Mouse (Mus musculus): Measurements from ENCODE around the gene Id2. TPM values are rescaled to one million over a fixed set of nuclear protein-coding genes. Genes with fewer than 3 reads are reported as not detected.

The Id2 gene
- 370 and 373 TPM in 2 replicates for polyA plus RNA-seq (2016; fragmentation: Nextera tagmentation; extraction: Ambion mirVana)

GRCm38 (mm10) chr12:25097052-25097209 is at the start of gene Id2:
Id2 (minus strand) TSS chr12:25097140.
- H3K27me3 ChIP-seq: no peaks in the 10 kb centered on the region
- H3K4me3 ChIP-seq (replicated peaks): peak within 1 kb of the TSS; percentile 59
- WGBS: 3% methylated on average over 1 of the region's 1 CpGs
- H3K27ac ChIP-seq: peak within 1 kb of the TSS; percentile 99
- no peaks in the 10 kb centered on the region for H3K9me3 ChIP-seq
- H3K4me2 ChIP-seq: peak within 1 kb of the TSS; percentile 80
- ATAC-seq (ENCODE audit: insufficient number of reproducible peaks, insufficient read depth, low FRiP score, low TSS enrichment, low read depth): no peak
- H3K4me1 ChIP-seq (replicated peaks): peaks cover 42% of the 10 kb centered on the region
- H3K36me3 ChIP-seq: no peaks in the 10 kb centered on the region
- H3K9ac ChIP-seq (replicated peaks): peak within 1 kb of the TSS; percentile 78

GRCm38 (mm10) chr12:25145344-25145698 is 48.4 kb upstream of the Id2 start:
- WGBS: 47% methylated on average over 3 of the region's 3 CpGs
- no peak overlapping the region for H3K9ac ChIP-seq (replicated peaks)
- no peak for ATAC-seq (ENCODE audit: insufficient number of reproducible peaks, insufficient read depth, low FRiP score, low TSS enrichment, low read depth)
- no peak overlapping the region for H3K27ac ChIP-seq
- no peaks in the 10 kb centered on the region for H3K4me1 ChIP-seq (replicated peaks)
- no peaks in the 10 kb centered on the region for H3K27me3 ChIP-seq
- no peaks in the 10 kb centered on the region for H3K36me3 ChIP-seq
- no peaks in the 10 kb centered on the region for H3K9me3 ChIP-seq
- H3K4me3 ChIP-seq (replicated peaks): no peak overlapping the region
- no peak overlapping the region for H3K4me2 ChIP-seq

GRCm38 (mm10) chr12:25144591-25145343 is 47.8 kb upstream of the Id2 start:
- Histone ChIP-seq H3K27ac (no peak overlapping the region), H3K36me3 (no peaks in the 10 kb centered on the region), H3K27me3 (no peaks in the 10 kb centered on the region), H3K4me1 (replicated peaks) (no peaks in the 10 kb centered on the region), H3K9me3 (no peaks in the 10 kb centered on the region), H3K9ac (replicated peaks) (no peak overlapping the region), H3K4me3 (replicated peaks) (no peak overlapping the region), H3K4me2 (no peak overlapping the region)
- 46% methylated on average over 5 of the region's 5 CpGs for WGBS
- 0 out of 2 replicates have a peak, but pooled peaks have one; percentile 15 for ATAC-seq (ENCODE audit: insufficient number of reproducible peaks, insufficient read depth, low FRiP score, low TSS enrichment, low read depth)

- H3K9ac ChIP-seq (replicated peaks): no peak overlapping the region
- no peaks in the 10 kb centered on the region for H3K27me3 ChIP-seq
- WGBS: 66% methylated on average over 2 of the region's 2 CpGs
- H3K4me1 ChIP-seq (replicated peaks): no peaks in the 10 kb centered on the region
- no peak overlapping the region for H3K4me3 ChIP-seq (replicated peaks)
- no peak for ATAC-seq (ENCODE audit: insufficient number of reproducible peaks, insufficient read depth, low FRiP score, low TSS enrichment, low read depth)
- H3K9me3 ChIP-seq: no peaks in the 10 kb centered on the region
- H3K4me2 ChIP-seq: no peak overlapping the region
- H3K36me3 ChIP-seq: no peaks in the 10 kb centered on the region
- H3K27ac ChIP-seq: no peak overlapping the region
These were observed 46.6 kb upstream of the Id2 start for GRCm38 (mm10) chr12:25143492-25143891.

GRCm38 (mm10) chr12:25142251-25142650 is 45.3 kb upstream of the Id2 start:
- WGBS: 76% methylated on average over 7 of the region's 7 CpGs
- no peaks in the 10 kb centered on the region for H3K27me3 ChIP-seq
- H3K4me2 ChIP-seq: no peak overlapping the region
- no peak overlapping the region for H3K9ac ChIP-seq (replicated peaks)
- no peak overlapping the region for H3K4me3 ChIP-seq (replicated peaks)
- no peak overlapping the region for H3K27ac ChIP-seq
- no peaks in the 10 kb centered on the region for H3K9me3 ChIP-seq
- ATAC-seq (ENCODE audit: insufficient number of reproducible peaks, insufficient read depth, low FRiP score, low TSS enrichment, low read depth): no peak
- no peaks in the 10 kb centered on the region for H3K36me3 ChIP-seq
- no peaks in the 10 kb centered on the region for H3K4me1 ChIP-seq (replicated peaks)

GRCm38 (mm10) chr12:25141311-25141710 is 44.4 kb upstream of the Id2 start:
- Histone ChIP-seq H3K9ac (replicated peaks) (no peak overlapping the region), H3K4me2 (no peak overlapping the region), H3K4me3 (replicated peaks) (no peak overlapping the region), H3K27me3 (no peaks in the 10 kb centered on the region), H3K9me3 (no peaks in the 10 kb centered on the region), H3K36me3 (no peaks in the 10 kb centered on the region), H3K27ac (no peak overlapping the region), H3K4me1 (replicated peaks) (no peaks in the 10 kb centered on the region)
- 70% methylated on average over 7 of the region's 7 CpGs for WGBS
- ATAC-seq (ENCODE audit: insufficient number of reproducible peaks, insufficient read depth, low FRiP score, low TSS enrichment, low read depth): no peak

GRCm38 (mm10) chr12:25140115-25140514 is 43.2 kb upstream of the Id2 start:
- H3K4me3 ChIP-seq (replicated peaks): no peak overlapping the region
- H3K27me3 ChIP-seq: no peaks in the 10 kb centered on the region
- no peak for ATAC-seq (ENCODE audit: insufficient number of reproducible peaks, insufficient read depth, low FRiP score, low TSS enrichment, low read depth)
- 76% methylated on average over 6 of the region's 6 CpGs for WGBS
- no peaks in the 10 kb centered on the region for H3K4me1 ChIP-seq (replicated peaks)
- no peak overlapping the region for H3K27ac ChIP-seq
- H3K9me3 ChIP-seq: no peaks in the 10 kb centered on the region
- H3K4me2 ChIP-seq: no peak overlapping the region
- no peaks in the 10 kb centered on the region for H3K36me3 ChIP-seq
- H3K9ac ChIP-seq (replicated peaks): no peak overlapping the region

GRCm38 (mm10) chr12:25138616-25139015 is 41.7 kb upstream of the Id2 start:
- 88% methylated on average over 4 of the region's 4 CpGs for WGBS
- Histone ChIP-seq H3K4me3 (replicated peaks) (no peak overlapping the region), H3K9me3 (no peaks in the 10 kb centered on the region), H3K27ac (no peak overlapping the region), H3K9ac (replicated peaks) (no peak overlapping the region), H3K36me3 (no peaks in the 10 kb centered on the region), H3K4me2 (no peak overlapping the region), H3K4me1 (replicated peaks) (no peaks in the 10 kb centered on the region), H3K27me3 (no peaks in the 10 kb centered on the region)
- ATAC-seq (ENCODE audit: insufficient number of reproducible peaks, insufficient read depth, low FRiP score, low TSS enrichment, low read depth): no peak

- WGBS: 78% methylated on average over 12 of the region's 12 CpGs
- Histone ChIP-seq H3K4me2 (no peak overlapping the region), H3K9ac (replicated peaks) (no peak overlapping the region), H3K27me3 (no peaks in the 10 kb centered on the region), H3K4me3 (replicated peaks) (no peak overlapping the region), H3K27ac (no peak overlapping the region), H3K4me1 (replicated peaks) (peaks cover 23% of the 10 kb centered on the region), H3K9me3 (no peaks in the 10 kb centered on the region), H3K36me3 (no peaks in the 10 kb centered on the region)
- no peak for ATAC-seq (ENCODE audit: insufficient number of reproducible peaks, insufficient read depth, low FRiP score, low TSS enrichment, low read depth)
These were observed 35.1 kb upstream of the Id2 start for GRCm38 (mm10) chr12:25132046-25132445.

GRCm38 (mm10) chr12:25127629-25128028 is 30.7 kb upstream of the Id2 start:
- Histone ChIP-seq H3K4me2 (no peak overlapping the region; the same call in 1 of the 2 replicates), H3K9me3 (no peaks in the 10 kb centered on the region), H3K27me3 (no peaks in the 10 kb centered on the region), H3K36me3 (no peaks in the 10 kb centered on the region), H3K27ac (peak overlapping the region; percentile 32; the same call in 1 of the 2 replicates), H3K4me1 (replicated peaks) (peaks cover 59% of the 10 kb centered on the region), H3K4me3 (replicated peaks) (no peak overlapping the region), H3K9ac (replicated peaks) (no peak overlapping the region)
- ATAC-seq (ENCODE audit: insufficient number of reproducible peaks, insufficient read depth, low FRiP score, low TSS enrichment, low read depth): no peak
- 45% methylated on average over 4 of the region's 4 CpGs for WGBS

- no peak overlapping the region for H3K4me3 ChIP-seq (replicated peaks)
- no peaks in the 10 kb centered on the region for H3K36me3 ChIP-seq
- 66% methylated on average over 5 of the region's 5 CpGs for WGBS
- no peak overlapping the region for H3K9ac ChIP-seq (replicated peaks)
- ATAC-seq (ENCODE audit: insufficient number of reproducible peaks, insufficient read depth, low FRiP score, low TSS enrichment, low read depth): no peak
- H3K9me3 ChIP-seq: no peaks in the 10 kb centered on the region
- H3K4me2 ChIP-seq: no peak overlapping the region
- H3K27me3 ChIP-seq: no peaks in the 10 kb centered on the region
- no peak overlapping the region for H3K27ac ChIP-seq
- peaks cover 59% of the 10 kb centered on the region for H3K4me1 ChIP-seq (replicated peaks)
These were observed 29.3 kb upstream of the Id2 start for GRCm38 (mm10) chr12:25126228-25126627.

GRCm38 (mm10) chr12:25125239-25125776 is 28.4 kb upstream of the Id2 start:
- no peak overlapping the region for H3K4me3 ChIP-seq (replicated peaks)
- no peak for ATAC-seq (ENCODE audit: insufficient number of reproducible peaks, insufficient read depth, low FRiP score, low TSS enrichment, low read depth)
- H3K27me3 ChIP-seq: no peaks in the 10 kb centered on the region
- H3K9ac ChIP-seq (replicated peaks): no peak overlapping the region
- no peaks in the 10 kb centered on the region for H3K9me3 ChIP-seq
- H3K4me2 ChIP-seq: no peak overlapping the region
- H3K4me1 ChIP-seq (replicated peaks): peaks cover 59% of the 10 kb centered on the region
- 27% methylated on average over 16 of the region's 16 CpGs for WGBS
- H3K36me3 ChIP-seq: no peaks in the 10 kb centered on the region
- H3K27ac ChIP-seq: peak overlapping the region; percentile 41

All from limb, embryonic 12.5 days (tissue).